Mouse (Mus musculus) lung, postnatal 10 days (tissue): Measurements from ENCODE around the gene Kcnc3.

Source experiments
- DNase-seq: peaks from one replicate; pipeline ENCODE4 v3.0.0; 2021

The Kcnc3 gene

DNA sequence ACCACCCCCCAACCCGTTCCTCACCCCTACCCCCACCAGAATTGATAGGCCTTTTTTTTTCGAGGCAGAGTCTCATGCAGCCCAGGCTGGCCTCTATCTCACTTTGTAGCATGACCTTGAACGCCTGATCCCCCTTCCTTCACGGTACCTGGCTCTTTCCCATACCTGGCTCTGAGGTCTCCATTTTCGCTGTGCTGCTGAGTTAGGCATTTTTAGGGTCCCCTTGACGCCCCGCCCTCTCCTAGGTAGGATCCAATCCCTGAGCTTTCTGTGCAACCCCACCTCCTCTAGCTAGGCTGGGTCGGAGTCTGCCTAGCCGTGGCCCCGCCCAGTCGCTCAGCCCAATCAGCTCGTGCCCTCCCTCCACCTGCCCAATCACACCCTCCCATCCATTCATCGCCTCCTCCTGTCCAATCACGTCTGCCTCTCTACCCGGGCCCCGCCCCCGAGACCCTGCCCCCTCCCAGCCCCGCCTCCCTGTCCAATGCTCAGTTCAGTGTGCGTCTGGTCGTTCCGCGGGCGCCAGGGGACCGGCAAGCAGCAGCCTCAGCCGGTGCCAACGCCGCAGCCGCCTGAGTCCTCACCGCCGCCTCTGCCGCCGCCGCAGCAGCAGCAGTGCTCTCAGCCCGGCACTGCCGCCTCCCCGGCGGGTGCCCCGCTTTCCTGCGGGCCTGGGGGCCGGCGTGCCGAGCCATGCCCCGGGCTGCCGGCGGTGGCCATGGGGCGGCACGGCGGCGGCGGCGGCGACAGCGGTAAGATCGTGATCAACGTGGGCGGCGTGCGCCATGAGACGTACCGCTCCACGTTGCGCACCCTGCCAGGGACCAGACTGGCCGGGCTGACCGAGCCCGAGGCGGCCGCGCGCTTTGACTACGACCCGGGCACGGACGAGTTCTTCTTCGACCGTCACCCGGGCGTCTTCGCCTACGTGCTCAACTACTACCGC is at the start of gene Kcnc3:
Gene Kcnc3 (plus strand): TSS at position 263 of the 946 bp plus-strand sequence.
- DNase-seq = peak; percentile 93

DNA sequence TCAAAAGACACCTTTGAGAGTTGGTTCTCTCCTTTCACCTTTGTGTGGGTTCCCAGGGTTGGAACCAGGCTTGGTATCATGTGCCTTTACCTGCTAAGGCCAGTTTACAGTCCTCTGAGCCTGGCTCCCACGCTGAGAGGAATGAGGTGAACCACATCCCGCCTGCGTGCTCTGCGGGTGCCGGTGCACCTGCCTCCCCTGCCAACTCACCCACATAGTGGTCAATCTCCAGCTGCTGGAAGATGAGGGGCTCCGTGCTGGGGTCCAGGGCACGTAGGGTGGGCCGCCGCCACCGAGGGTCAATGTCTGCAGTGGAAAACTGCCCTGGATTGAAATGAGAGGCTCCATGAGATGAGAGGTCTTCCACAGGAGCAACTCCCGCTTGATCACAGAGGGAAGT is 47.9 kb upstream of the Kcnc3 start:
- DNase-seq = no peak

DNA sequence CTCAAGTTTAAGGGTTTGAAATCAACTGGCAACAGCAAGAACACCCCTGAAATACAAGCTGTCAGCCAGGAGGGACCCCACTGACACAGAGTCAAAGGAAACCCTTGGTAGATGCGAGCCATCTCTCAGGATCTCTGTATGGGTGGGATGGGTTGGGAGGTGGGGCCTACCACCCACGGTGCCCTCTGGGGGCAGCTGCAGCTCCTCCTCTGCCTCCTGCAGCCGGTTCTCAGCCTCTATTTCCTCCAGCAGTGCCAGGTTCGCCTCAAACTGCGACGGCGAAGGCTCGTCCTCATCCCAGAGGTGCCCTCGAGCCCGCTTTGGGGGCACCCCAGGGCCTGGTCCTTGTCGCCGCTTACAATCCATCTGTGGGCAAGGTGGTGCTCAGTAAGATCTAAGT is 47.4 kb upstream of the Kcnc3 start:
- DNase-seq = no peak

DNA sequence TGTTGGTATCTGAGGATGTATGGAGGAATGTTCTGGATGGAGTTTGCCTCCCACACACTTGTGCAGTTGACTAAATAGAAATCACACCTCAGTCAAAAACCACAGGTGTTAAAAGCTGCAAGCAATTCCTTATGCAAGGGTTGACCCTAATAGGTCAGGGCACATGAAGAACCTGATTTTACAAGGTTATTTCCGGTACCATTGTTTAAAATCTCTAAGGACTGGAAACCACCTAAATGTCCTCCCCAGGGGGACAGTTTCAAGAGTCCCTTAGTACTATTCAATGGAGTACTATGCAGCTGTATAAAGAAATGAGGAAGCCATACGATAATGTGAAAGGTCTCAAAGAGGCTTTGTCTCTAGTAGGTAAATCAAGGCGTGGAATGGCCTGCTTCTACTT is 44.2 kb upstream of the Kcnc3 start:
- no peak for DNase-seq

DNA sequence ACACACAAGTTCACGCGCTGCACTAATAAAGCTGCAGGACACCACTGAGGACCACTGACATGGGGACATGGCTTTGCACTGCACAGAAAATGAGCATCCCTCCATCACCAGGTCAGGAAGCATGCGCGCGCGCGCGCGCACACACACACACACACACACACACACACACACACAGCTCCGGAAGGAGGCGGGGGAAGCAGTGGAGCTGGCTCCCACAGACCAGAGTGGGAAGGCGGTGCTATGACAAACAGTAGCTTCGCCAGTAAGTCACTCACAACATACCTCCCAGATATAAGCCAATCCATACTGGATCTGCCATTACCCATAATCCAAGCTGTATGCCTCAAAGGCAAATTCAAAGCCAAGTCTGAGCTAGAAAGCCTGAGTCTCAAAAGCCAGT is 43.4 kb upstream of the Kcnc3 start:
- no peak for DNase-seq

DNA sequence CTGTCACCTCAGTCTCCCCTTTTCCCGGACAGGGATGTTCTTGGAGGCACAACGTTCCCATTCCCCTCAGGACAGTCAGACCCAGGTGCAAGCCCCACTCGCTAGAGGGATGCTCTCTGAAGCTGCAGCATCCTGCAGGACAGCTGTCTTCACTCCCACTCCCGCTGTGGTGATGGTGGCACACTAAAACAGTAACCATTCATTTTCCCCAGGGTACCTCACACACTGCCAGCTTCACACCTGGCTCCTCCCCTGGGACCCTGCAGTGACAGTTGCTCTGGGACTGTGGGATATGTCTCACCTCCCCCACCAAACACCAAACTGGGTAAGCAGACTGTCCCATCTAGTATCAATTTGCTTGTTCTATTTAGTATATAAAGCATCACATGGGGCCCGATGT is 42.7 kb upstream of the Kcnc3 start:
- DNase-seq = no peak

DNA sequence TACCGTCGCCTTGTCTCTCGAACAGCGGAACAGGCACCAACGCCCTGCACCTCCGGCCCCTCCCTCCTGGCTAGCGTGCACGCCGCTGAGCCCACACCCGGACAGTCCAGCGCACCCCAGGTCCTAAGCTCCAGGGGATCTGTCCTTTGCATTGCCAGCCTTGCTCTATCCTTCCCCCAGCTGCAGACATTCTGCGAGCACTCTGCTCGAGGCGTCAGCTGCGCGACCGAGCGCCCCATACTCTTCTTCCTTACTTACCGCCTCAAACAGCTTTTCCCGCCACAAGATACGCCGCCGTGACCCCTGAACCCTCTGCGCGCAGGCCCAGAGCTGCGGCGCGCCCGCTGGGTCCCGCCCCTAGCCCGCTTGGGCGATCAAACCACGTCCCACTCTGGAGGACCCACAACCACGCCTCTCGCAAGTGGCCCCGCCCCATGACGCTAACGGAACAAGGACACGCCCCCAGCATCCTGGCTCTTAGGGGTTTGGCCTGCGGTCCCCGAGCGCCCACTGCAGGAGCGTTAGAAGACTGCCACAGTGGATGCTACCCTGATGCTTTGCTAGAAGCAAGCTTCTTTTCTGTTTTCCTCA is 41.9 kb upstream of the Kcnc3 start, which contains the start of gene Pold1:
Gene Pold1 (minus strand): TSS at position 353 of the 591 bp plus-strand sequence.
- DNase-seq = peak; percentile 100

DNA sequence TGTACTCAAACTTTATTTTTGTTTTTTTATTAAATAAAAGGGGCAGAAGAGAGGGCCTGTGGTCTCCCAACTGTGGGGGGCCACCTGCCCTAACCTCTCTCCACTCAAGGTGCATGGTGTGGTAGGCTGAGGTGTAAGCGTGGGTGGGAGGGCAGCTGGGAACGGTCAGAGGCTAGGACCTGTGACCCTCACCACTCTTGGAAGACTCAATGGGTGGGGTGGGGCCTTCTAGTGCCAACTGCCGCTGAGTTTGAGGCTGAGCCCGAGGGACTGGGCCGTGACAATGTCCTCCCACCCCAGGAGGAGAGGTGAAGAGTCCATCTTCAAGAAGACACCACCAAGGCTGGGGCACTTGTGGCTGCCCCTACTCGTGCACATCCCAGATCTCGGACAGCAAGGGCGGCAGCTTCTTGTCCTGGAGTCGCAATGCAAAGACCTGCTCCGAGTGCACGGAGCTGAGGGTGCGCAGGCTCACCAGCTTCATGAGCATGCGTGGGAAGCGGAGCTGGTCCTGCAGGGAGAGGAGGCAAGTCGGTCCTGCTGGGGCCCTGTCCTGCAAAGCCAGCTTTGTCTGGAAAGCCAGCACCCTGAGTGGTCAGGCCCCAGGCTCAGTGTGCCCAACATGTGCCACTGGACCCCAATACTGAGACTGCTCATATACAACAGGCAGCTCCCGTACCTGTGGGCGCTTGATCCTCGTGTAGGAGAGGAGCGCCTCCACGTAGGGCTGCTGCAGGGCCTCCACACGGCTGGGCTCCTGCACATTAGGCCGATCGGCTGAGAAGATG is 40.6 kb upstream of the Kcnc3 start:
- DNase-seq = no peak

DNA sequence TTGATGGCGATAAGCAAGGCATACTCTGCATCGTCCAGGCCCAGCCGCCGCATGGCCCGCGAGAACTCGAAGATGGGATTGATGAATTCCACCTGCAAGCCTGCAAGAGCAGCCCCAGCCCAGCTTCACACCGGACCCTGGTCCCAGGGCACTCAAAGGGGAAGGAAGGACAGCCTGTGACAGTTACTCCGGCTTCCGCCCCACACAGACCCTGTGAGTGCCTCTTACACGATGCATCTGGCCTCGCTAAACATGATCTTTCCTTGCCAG is 40.1 kb upstream of the Kcnc3 start:
- DNase-seq = no peak

DNA sequence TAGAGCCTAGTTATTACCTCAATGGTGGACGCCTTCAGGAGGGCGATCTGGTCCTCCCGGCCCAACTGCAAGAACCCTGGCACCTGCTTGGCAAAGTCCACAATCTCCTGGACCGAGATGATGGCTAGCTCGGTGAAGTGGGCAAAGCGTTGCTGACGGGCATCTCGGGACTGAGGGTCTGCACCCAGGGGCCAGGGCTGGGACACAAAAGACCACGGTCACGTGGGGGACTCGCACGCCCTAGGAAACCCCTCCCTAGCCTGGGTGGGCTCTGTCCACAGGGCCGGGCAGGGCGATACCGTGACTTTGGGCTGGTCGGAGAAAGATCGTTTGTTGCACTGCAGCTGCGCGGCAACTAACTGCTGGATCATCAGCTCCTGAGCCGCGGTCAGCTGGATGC is 39.2 kb upstream of the Kcnc3 start:
- DNase-seq = no peak

DNA sequence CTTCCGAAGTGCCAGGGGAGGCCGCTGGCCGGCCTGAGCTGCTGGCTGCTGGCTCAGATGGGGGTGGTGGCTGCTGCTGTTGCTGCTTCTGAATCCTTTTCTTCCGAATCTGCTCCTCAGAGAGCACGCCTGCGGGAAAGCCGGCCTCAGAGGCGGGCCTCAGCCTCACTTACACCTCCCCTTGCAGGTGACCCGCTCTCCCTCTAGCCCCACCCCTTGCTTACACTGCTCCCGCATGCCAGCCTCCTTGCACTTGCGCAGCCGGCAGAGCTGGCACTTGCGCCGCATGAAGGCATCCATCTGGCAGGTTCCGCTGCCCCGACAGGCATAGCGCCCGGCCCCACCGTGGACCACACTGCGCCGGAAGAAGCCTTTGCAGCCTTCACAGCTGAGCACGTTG is 38.7 kb upstream of the Kcnc3 start:
- DNase-seq = no peak

DNA sequence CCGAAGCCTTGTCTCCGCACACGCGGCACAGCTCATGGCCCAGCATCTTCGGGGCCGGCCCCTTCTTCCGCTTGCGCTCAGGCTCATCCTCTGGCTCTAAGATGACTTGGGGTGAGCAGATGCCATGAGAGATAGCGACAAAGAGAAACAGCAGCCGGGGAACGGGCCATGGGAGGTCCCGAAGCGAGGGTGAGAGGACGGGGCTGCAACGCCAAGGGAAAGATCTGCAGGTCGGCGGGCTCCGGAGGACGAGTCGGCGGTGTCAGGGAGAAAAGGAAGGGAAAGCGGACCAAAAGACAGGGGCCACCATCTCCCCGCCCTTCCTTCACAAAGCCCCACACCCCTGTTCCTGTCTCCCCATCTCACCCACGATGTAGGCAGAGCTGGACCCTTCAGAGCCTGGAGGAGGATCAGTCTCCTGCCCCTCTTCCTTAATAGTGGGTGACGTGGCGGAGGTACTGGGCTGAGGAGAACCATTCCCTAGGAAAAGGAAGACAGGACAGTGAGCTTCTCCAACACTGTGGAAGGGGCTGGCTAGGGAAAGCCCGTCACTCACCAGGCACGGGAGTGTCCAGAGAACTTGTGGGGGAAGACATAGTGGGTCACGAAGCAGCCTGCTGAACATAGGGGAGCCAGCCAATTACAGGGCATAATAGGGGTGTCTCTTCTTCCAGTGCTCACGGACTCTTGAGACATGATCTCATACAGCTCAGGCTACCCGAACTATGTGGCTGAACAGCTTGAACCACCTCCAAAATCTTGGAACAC is 38.1 kb upstream of the Kcnc3 start:
- no peak for DNase-seq

DNA sequence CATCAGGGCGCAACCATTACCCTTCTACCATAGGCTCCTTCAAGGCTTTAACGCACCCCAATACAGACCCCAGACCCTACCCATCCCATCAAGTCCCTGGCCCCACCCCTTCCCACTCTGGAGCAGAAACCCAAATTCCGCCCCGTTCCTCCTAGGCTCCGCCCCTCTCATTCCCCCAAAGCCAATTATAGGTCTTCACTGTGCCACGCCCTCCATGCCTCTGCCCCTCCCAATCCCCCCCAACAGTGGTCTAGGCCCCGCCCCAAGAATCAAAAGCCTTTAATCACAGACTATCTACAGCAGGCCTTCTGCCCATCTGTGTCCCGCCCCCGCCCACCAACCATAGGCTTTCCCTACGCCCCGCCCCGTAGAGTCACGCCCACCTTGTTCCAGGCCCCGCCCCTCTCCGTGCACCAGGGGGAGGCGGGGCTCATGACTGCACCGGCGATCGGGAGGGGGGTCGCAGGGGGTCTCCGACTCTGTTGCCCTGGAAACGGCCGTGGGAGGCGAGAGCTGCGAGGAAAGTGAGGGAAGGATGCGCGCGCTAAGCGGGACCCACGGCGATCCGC is 37.2 kb upstream of the Kcnc3 start:
- peak; percentile 92 for DNase-seq

DNA sequence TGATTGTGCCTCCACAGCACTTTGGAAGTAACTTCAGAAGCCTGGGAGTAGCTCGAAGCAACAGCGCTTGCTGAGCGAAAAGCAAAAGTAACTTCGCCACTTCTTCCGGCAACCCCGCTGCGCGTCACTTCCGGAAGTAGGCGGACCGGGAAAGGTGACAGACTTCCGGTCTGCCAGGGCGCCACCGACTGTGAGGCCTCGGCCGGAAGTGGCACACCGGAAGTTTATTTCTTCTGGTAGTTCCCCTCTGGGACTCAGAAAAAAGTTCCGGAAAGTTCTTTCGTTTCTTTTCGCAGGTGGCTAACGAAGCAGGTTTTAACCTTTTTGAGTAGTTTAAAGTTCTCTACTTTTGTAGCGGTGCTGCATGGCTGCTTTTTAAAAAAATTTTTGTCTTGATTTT is 36.6 kb upstream of the Kcnc3 start, which contains the start of gene Nr1h2:
Gene Nr1h2 (minus strand): TSS at position 126 of the 400 bp plus-strand sequence.
- peak; percentile 99 for DNase-seq

DNA sequence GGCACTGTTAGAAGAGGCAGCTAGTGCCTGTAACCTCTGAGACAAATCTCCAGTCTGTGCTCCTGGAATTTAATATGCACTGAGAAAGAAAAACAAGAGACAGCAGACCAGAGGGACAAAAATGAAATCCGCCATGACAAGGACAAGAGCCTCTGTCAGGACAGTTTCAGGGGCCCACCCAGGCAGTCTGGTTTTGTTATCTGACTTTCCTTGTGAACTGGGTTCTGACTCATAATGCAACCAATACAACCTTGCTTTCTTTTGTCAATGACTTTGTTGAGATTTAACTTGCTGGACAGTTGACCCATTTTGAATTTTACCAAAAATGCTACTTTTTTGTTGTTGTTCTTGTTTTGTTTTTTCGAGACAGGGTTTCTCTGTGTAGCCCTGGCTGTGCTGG is 32.8 kb upstream of the Kcnc3 start:
- DNase-seq = no peak

DNA sequence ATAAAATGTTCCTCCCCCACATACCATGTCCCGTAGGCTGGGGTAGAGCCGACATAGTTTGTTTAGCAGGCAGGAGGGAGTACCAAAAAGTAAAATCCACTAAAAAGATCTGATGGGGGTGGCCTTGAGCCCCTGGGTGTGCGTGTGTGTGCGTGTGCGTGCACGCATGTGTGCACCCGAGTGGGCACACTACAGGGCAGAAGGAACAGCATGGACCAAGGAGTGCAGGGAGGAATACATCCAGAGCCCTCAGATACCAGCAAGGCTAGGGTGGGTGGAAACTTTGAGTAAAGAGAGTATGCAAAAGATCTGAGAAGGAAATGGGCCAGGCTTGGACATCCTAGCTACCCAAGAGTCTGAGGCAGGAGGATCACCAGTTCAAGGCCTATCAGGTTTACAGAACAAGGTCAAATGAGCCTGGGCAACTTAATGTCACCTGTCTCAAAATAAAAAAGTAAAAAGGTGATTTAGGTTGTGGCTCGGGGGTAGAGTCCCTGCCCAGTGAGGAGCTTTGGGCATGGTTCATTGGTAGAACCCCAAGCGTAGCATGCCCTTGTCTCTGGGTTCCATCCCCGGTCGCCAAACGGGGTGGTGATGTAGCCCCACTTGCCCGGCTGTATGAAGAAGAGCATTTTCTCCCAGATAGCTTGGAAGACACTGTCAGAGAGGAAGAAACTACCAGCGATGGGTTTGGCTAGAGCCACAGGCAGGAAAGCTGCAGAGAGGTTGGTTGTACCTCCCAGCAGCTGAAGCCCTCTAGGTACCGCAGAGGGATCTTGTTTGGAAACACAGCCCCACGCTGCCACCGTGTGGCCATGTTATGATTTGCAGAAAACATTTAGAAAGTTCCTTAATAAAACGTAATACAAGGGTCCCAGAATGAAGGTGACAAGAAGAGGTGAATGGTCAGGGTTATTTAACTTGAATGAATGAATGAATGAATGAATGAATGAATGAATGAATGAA is 29.7 kb upstream of the Kcnc3 start:
- peak; percentile 88 for DNase-seq

DNA sequence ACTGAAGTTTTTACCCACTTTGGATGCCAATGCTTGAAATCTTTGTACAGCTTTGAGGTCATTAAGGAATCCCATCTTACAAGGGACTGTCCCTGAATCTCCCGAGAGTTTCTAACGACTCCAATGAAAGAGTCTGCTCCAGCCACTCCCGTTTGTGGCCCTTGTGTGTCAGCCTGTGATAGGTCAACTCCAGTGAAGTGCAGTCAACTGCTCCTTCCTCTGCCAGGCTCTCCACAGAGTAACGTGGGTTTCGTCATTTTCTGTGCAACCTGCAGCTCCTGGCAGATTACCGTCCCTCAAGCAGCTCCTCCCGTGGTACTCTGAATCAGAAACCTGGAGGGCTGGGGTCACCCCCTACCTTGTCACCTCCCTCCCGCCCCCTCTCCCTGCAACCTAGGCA is 27.2 kb upstream of the Kcnc3 start:
- peak; percentile 45 for DNase-seq

DNA sequence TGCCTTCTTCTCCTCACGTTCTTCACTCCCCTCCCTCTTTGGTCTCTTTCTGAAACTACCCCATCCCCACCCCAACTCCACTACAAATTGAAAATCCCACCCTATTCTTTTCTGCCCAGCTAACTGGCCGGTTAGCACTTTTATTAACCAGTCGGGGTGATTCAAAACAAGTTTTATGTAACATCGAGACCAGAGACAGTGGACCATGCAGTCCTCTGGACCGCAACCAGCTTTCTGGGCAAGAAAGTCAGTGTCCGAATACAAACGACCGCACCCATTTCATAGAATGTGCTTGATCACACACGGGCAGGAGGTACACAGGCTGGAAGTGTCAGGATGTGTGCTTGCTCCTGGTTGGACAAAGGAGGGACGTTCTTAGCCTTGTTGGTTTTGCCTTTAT is 26.0 kb upstream of the Kcnc3 start:
- DNase-seq = no peak

DNA sequence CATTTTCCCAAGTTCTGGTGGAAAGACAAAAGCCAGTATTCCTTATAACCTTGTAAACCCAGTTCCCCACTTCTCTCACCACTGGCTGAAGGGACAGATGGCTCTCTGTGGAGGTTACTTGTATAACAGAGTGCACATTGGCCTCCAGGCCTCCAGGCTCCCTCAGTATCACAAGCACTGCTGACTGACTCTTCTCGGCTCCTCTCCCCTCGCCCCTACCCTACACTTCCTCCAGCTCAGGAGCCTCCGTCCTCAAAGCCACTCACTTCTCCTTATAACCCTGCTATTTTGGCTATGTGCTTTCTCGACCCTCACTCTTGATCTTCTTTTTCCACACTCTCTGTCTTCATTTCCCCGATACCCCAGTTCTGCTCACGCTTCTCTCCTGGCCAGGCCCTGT is 25.1 kb upstream of the Kcnc3 start:
- DNase-seq = no peak

DNA sequence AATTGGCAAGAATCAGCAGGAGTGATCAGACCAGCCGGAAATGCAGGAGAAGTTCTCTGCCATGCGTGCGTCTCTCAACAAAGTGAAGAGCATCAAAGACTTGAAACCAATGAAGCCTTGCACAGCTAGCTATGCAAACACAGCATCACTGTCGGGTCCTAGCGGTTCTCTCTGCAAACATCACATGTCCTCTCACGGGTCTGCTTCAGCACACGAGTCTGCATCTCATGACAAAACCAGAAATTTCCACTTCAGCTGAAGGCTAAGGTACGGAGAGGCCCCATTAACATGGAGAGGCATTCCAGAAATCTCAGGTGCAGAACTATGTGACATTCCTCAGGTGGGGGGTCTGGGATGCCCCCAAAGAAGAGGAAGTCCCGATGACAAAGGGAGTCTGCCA is 21.7 kb upstream of the Kcnc3 start:
- no peak for DNase-seq

DNA sequence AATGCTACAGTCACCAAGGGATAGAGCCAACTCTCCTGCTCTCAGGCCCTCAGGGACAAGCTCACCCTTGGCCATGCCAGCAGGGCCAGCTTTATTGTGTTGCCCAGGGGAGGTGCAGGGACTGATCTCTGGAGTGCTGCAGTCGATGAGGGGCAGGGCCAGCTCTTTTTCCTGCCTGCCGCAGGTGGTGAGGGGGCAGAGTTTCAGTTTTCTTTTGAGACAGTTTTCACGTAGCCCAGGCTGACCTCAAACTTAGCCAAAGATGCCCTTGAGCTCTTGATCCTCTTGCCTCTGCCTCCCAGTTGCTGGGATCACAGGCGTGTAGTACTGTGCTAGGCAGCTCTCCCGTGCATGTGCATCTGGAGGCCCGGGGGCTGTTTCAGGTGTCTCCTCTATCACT is 19.5 kb upstream of the Kcnc3 start:
- DNase-seq = no peak
